Mouse (Mus musculus) ES-E14 (cell line): ENCODE results near the gene Thbd. TPM values are rescaled to one million over a fixed set of nuclear protein-coding genes. Genes with fewer than 3 reads are reported as not detected.

ENCODE experiments used
- DNase-seq: peaks from one replicate; pipeline ENCODE4 v3.0.0-alpha.2; 2013; ENCODE audit warnings: low read depth, low spot score
- H3K27ac ChIP-seq: 2 replicates; pipeline ENCODE4 v1.5.1; 2012; ENCODE audit warnings: low read depth, mild to moderate bottlenecking, low read length, moderate library complexity, mixed read lengths; ENCODE audit not compliant: poor library complexity, insufficient read depth, severe bottlenecking
- H3K36me3 ChIP-seq: 2 replicates; pipeline ENCODE4 v1.6.1; 2012; ENCODE audit warnings: mild to moderate bottlenecking, low read length, moderate library complexity, mixed read lengths; ENCODE audit not compliant: control insufficient read depth, poor library complexity, insufficient read depth, severe bottlenecking
- H3K4me1 ChIP-seq, 2 experiments: fragments of 150-350 bp in 1 of 2; sonication (generic) in 1 of 2; 2 replicates each; pipeline ENCODE4 v1.6.1; 2012; ENCODE audit warnings: low read length in 2 of 2, mild to moderate bottlenecking in 1 of 2, mixed read lengths in 1 of 2; ENCODE audit not compliant: control insufficient read depth in 2 of 2, insufficient read depth in 2 of 2, poor library complexity in 1 of 2
- H3K4me3 ChIP-seq, 2 experiments: fragments of 150-350 bp in 1 of 2; sonication (generic) in 1 of 2; 2 replicates each; pipeline ENCODE4 v1.5.1; 2012; ENCODE audit warnings: low read length in 2 of 2, low read depth in 1 of 2, mild to moderate bottlenecking in 1 of 2, mixed read lengths in 1 of 2; ENCODE audit not compliant: insufficient read depth in 1 of 2, poor library complexity in 1 of 2, severe bottlenecking in 1 of 2
- H3K9ac ChIP-seq: 2 replicates; pipeline ENCODE4 v1.6.1; 2012; ENCODE audit warnings: low read depth, mild to moderate bottlenecking, low read length, mixed read lengths; ENCODE audit not compliant: poor library complexity, insufficient read depth, severe bottlenecking
- H3K9me3 ChIP-seq: fragments of 150-350 bp; sonication (generic); 2 replicates; pipeline ENCODE4 v1.6.1; 2012; ENCODE audit warnings: low read depth, mild to moderate bottlenecking, low read length; ENCODE audit not compliant: control insufficient read depth, insufficient read depth
- CHD2 ChIP-seq: IDR thresholded peaks from 2 replicates; pipeline ENCODE4 v1.6.1; 2014; ENCODE audit warnings: mild to moderate bottlenecking, low read depth, low read length, inconsistent platforms
- HCFC1 ChIP-seq: IDR thresholded peaks from 2 replicates; pipeline ENCODE4 v1.6.1; 2012; ENCODE audit warnings: low read length, inconsistent platforms, borderline replicate concordance; ENCODE audit not compliant: insufficient read depth
- MAFK ChIP-seq: IDR thresholded peaks from 2 replicates; pipeline ENCODE4 v1.6.1; 2014; ENCODE audit warnings: mild to moderate bottlenecking, low read depth, low read length, inconsistent platforms; ENCODE audit not compliant: insufficient read depth
- ZC3H11A ChIP-seq: IDR thresholded peaks from 2 replicates; pipeline ENCODE4 v1.6.1; 2012; ENCODE audit warnings: low read depth, mild to moderate bottlenecking, inconsistent platforms, low read length, borderline replicate concordance
- ZNF384 ChIP-seq: IDR thresholded peaks from 2 replicates; pipeline ENCODE4 v1.6.1; 2012; ENCODE audit warnings: low read depth, low read length, inconsistent platforms
- in situ Hi-C, 2 experiments: fragments of 600-800 bp; cut with MboI; formaldehyde crosslinking; loops; one replicate each; pipeline ENCODE4 v1.15.1; 2025; ENCODE audit warnings: low sequenced_read_pairs in 2 of 2, inconsistent platforms in 1 of 2; ENCODE audit not compliant: unreplicated experiment in 2 of 2
- total RNA-seq: library from RNA; depleted of rRNA; stranded (reverse); fragments of 300-350 nt; gene quantifications from 2 replicates; pipeline ENCODE4 v1.2.3, GENCODE M21; 2012; rRNA removed

Gene Thbd
- total RNA-seq, 1 experiment = 4.6 TPM

GRCm38 (mm10) chr2:148365227-148365626, 42.8 kb downstream of the Thbd start:
- no peak overlapping the region for H3K27ac ChIP-seq
- no peak overlapping the region for H3K4me3 ChIP-seq
- no peak for TF ChIP-seq ZNF384
- TF ChIP-seq MAFK = no peak
- no peak overlapping the region for H3K9ac ChIP-seq
- DNase-seq = no peak
- in situ Hi-C loops = no loop called here
- no peaks in the 10 kb centered on the region for H3K4me1 ChIP-seq
- no peaks in the 10 kb centered on the region for H3K9me3 ChIP-seq
- H3K36me3 ChIP-seq = no peaks in the 10 kb centered on the region

- H3K4me1 ChIP-seq = no peaks in the 10 kb centered on the region
- H3K9me3 ChIP-seq = no peaks in the 10 kb centered on the region
- H3K27ac ChIP-seq = no peak overlapping the region
- H3K4me3 ChIP-seq = no peak overlapping the region
- DNase-seq = no peak
- no peaks in the 10 kb centered on the region for H3K36me3 ChIP-seq
- in situ Hi-C loops = no loop called here
- no peak overlapping the region for H3K9ac ChIP-seq
- TF ChIP-seq ZNF384 (no peak), CHD2 (no peak), HCFC1 (no peak), MAFK (no peak)
Observed at GRCm38 (mm10) chr2:148364536-148364935, 43.5 kb downstream of the Thbd start.

- in situ Hi-C loops = no loop called here
- no peaks in the 10 kb centered on the region for H3K9me3 ChIP-seq
- DNase-seq = no peak
- TF ChIP-seq ZNF384 (no peak), MAFK (no peak), CHD2 (no peak), ZC3H11A (no peak), HCFC1 (no peak)
- no peak overlapping the region for H3K9ac ChIP-seq
- H3K4me3 ChIP-seq = no peak overlapping the region
- H3K36me3 ChIP-seq = no peaks in the 10 kb centered on the region
- H3K4me1 ChIP-seq = no peaks in the 10 kb centered on the region
- H3K27ac ChIP-seq = no peak overlapping the region
Observed at GRCm38 (mm10) chr2:148357145-148357544, 50.8 kb downstream of the Thbd start.

Other genes starting within 250 kb of the Thbd start
- 0.42 and 0.98 TPM in 2 replicates for gene Sstr4, start 12.8 kb downstream of the Thbd start, total RNA-seq
- 0.11 and 0.40 TPM in 2 replicates for gene Cd93, start 35.4 kb upstream of the Thbd start, total RNA-seq